Mouse (Mus musculus) splenic B cell, adult 2 months (primary cell): ENCODE measurements around the gene Rccd1.

ENCODE experiments used
- DNase-seq: peaks from one replicate; pipeline ENCODE4 v3.0.0-alpha.2; 2011; ENCODE audit warnings: low read depth, low spot score
- H3K27me3 ChIP-seq: 2 replicates; pipeline ENCODE4 v1.6.1; 2012; ENCODE audit warnings: mild to moderate bottlenecking, low read length, moderate library complexity, mixed read lengths; ENCODE audit not compliant: control insufficient read depth, poor library complexity, insufficient read depth, severe bottlenecking
- H3K36me3 ChIP-seq: 2 replicates; pipeline ENCODE4 v1.6.1; 2012; ENCODE audit warnings: mild to moderate bottlenecking, low read length, moderate library complexity, mixed read lengths; ENCODE audit not compliant: control insufficient read depth, poor library complexity, insufficient read depth, severe bottlenecking

The Rccd1 gene

DNA sequence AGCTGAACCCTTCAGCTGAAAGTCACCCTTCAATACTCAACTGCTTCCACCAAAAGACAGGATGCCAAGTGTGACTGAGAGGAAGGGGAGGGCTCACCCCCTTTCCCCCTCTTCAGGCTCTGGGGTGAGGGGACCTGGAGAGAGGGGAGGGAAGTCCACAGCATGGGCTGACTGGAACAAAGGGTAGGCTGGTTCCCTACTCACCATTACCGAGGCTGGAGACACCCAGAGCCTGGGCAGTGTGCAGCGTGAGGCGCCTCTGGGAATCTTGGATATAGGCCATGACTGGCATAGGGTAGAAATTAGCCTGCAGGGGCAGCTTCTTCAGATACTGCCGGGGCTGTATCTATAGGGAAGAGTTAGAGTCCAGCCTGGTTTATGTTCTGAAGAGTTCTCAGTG is 33.8 kb upstream of the Rccd1 start:
- Histone ChIP-seq H3K27me3 (no peaks in the 10 kb centered on the region), H3K36me3 (peaks cover 7% of the 10 kb centered on the region)
- DNase-seq: no peak

DNA sequence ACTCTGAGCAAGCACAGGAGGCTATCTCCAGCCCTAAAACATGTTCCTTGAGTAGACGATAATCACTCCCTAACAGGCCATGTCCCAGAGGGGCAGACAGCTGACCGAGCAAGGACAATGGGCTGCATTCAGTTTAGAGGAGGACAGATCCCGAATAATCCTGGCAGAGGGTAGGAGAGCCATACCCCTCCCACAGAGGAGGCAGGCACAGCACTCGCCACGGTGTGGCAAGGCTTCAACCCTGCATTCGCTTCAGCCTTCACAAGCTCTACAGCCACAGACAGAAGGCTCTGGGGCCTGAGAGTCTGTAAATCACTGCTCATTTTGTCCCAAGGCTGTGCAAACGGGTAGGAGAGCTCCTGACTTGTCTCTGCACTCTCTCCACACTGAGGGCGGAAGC is 32.9 kb upstream of the Rccd1 start:
- no peak for DNase-seq
- Histone ChIP-seq H3K36me3 (peaks cover 7% of the 10 kb centered on the region), H3K27me3 (no peaks in the 10 kb centered on the region)

DNA sequence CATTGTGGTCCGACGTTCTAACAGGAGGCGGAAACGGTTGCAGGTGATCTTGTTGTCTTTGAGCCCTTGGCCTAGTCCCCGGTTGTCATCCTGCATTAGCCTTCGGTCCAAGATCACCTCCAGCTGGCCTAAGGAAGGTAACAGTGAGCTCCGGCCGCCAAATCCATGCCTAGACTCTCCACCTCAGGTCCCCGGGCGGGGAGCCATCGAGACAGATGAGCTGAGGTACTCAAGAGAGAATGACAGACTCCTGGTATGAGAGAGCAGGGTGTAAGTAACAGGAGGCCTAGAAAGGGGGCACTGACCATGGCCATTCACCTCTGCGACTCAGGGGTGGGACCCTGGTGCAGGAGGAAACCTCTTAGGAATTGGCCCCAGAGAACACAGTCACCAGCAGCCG is 32.1 kb upstream of the Rccd1 start:
- no peak for DNase-seq
- Histone ChIP-seq H3K36me3 (peaks cover 5% of the 10 kb centered on the region), H3K27me3 (no peaks in the 10 kb centered on the region)

DNA sequence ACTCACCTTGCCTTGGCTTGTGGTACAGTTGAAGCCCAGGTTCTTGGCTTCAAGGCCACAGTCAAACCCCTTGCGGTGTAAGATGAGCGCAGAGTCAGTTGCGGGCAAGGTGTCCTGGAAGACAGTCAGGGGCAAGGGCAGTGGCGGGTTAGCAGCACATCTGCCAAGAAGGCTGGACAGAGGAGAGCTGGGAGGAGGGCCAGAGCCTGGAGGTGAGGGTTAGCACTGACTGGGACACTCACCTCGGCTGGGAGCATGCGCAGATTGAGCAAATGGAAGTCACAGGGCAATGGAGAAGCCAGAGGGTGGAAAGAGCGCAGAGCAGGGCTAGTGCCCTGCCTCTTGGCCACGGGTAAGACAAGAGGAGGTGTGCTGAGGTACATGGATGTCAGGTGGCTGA is 28.7 kb upstream of the Rccd1 start:
- peaks cover 5% of the 10 kb centered on the region for H3K36me3 ChIP-seq
- no peak for DNase-seq
- H3K27me3 ChIP-seq: no peaks in the 10 kb centered on the region

DNA sequence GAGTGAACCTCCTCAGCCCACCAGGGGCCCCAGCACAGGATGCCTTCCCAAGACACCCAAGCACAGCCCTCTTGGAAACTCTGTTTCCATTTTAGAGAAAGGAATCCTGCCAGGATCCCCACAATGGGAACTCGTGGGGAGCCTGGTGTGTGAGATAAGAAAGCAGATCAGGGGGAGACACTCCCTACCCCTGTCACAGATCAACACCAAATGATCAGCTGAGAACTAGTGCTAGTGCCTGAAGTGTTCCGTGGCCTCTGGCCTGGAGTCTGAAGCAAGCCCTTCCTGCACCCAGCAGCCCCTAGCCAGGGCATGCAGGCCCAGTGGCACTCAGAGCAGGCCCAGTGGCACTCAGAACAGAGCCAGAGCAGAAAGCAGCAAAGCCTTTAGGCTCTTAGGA is 26.6 kb upstream of the Rccd1 start:
- H3K36me3 ChIP-seq: peaks cover 5% of the 10 kb centered on the region
- H3K27me3 ChIP-seq: no peaks in the 10 kb centered on the region
- DNase-seq: no peak

DNA sequence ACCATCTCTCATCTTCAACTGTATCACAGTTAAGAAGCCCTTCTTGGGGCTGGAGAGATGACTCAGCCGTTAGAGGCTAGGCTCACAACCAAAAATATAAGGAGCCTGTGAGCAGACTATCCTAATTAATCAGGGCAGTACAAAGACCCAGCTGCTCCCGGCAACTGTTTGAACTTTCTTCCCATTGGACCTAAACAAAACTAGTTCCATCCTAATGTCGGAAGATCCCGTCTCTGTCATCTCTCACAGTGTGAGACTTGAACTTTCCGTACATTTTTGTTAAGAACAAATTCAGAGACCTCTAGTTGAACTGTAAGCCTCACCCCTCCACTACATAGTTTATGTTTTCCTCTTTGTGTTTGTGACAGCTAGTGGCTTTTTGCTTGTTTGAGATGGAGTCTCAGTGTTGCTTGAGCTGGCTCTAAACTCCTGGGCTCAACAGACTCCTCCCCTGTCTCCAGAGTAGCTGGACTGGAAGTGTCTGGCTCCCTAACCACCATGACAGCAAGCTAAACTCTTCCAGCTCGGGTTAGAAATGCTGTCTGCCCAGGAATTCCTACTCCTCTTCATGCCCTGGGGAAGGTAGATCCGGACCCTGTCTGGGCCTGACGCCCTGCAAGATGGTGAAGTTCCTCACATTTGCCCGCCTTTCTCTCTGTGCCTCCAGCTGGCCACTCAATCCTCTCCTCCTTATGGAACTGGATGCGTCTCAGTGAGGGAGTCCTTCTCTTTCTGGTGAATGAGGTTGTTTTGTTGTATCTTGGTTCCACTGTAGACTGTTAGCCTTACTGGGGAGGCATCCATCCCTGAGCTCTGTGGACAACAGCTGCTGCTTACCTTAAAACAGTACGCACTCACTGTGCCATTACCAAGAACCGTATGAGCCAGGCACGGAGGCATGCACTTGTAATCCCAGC is 23.7 kb upstream of the Rccd1 start:
- no peak for DNase-seq
- H3K36me3 ChIP-seq: peaks cover 4% of the 10 kb centered on the region
- H3K27me3 ChIP-seq: no peaks in the 10 kb centered on the region

DNA sequence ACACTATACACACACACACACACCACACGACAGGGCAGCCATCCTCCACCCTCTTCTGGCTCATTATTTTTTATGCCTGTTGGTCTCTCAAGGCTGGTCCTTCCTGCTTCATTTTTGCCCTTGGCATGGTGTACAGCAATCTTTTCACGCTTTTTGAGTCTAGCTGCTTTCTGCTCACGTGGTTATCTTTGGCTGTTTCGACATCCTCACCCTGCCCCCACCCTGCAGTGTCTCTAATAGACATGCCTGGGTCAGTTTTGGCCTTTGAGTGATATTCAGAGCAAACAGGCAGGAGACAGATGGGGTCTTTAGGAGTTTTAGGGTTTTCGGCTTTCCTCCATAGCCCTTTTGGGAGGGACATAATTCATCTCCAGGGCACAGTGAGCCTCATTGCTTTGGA is 22.6 kb upstream of the Rccd1 start:
- DNase-seq: no peak
- Histone ChIP-seq H3K36me3 (peaks cover 3% of the 10 kb centered on the region; the same call in 1 of the 2 replicates), H3K27me3 (no peaks in the 10 kb centered on the region)

DNA sequence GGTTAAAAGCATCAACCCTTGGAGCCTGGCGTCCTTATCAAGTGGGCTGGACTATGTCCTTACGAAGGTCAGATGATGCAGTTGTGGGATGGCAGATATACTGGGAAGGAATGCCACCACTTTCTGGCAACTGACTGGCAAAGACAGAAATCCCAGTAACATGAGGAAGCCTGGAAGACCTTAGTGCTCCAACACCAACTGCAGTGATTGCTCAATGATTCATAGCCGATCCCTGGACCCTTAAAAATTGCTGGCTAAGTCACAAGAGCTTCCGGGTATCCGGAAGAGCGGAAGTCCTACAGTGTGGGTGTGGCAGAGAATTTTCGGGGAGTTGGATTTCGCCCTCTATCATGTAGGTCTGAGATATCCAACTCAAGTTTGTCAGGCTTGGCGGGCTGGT is 21.9 kb upstream of the Rccd1 start:
- Histone ChIP-seq H3K36me3 (peaks cover 3% of the 10 kb centered on the region; the same call in 1 of the 2 replicates), H3K27me3 (no peaks in the 10 kb centered on the region)
- no peak for DNase-seq

DNA sequence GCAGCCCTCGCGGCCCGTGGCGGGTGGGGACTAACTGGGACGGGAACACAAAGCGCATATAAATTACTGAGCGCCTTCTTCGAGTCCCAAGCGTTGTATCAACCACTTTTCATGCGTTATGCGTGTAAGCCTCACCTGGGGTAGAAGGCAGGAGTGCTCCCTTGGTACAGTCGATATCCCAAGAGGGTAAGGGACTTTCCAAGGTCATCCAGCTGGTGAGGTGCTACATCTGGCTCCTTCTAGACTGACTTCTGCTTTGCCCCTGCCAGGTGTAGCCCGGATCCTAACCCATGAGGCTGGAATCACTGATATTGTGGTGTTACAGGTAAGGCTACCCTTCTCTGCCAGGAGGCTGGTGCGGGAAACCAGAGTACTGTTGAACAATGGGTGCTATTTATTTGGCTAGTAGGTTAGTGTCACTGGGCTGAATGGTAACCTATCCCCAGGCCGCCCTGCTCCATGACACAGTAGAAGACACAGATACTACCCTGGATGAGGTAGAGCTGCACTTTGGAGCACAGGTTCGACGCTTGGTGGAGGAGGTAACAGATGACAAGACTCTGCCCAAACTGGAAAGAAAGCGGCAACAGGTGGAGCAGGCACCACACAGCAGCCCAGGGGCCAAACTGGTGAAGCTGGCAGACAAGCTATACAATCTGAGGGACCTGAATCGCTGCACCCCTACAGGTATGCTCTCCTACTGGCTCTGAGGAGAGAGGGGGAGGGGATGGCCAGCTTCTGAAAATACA is 19.2 kb upstream of the Rccd1 start:
- H3K36me3 ChIP-seq: no peaks in the 10 kb centered on the region
- peak; percentile 63 for DNase-seq
- H3K27me3 ChIP-seq: no peaks in the 10 kb centered on the region

DNA sequence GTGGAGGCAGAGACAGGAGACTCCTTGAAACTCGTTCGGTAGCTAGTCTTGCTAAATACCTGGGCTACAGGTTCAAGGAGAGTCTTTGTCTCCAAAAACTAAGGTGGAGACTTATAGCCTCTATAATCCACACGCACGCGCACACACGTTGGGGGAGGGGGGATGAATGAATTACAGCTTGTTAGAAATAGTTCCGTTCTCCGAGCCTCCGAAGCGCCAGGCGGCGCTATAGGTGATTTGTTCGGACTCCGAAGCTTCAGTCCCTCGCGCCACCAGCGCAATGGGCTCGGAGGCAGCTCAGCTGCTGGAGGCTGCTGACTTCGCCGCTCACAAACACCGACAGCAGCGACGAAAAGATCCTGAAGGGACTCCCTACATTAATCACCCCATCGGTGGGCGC is 18.6 kb upstream of the Rccd1 start, which contains the start of gene Hddc3:
Gene Hddc3 (plus strand): TSS at position 247 of the 400 bp plus-strand sequence.
- Histone ChIP-seq H3K36me3 (no peaks in the 10 kb centered on the region; the same call in 1 of the 2 replicates), H3K27me3 (no peaks in the 10 kb centered on the region)
- DNase-seq: peak; percentile 96

DNA sequence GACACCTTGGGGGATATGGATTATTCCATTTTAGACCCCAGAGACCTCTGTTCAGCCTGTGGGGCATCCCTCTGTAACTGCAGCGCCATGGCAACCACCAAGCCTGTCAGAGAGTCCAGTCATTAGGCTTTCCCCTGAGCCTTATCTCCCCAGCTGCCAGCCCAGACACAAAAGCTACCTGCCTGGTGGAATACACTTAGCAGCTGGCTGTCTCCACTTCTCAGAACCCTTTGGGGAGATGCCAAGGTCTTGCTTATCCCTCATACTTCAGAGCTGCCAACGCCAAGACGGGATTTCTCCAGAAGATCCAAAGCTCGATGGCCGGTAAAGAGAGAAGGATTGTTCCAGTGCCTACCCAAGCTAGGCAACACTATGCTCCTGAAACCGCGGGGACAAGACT is 17.5 kb upstream of the Rccd1 start:
- no peak for DNase-seq
- no peaks in the 10 kb centered on the region for H3K27me3 ChIP-seq
- H3K36me3 ChIP-seq: no peaks in the 10 kb centered on the region; the same call in 1 of the 2 replicates

DNA sequence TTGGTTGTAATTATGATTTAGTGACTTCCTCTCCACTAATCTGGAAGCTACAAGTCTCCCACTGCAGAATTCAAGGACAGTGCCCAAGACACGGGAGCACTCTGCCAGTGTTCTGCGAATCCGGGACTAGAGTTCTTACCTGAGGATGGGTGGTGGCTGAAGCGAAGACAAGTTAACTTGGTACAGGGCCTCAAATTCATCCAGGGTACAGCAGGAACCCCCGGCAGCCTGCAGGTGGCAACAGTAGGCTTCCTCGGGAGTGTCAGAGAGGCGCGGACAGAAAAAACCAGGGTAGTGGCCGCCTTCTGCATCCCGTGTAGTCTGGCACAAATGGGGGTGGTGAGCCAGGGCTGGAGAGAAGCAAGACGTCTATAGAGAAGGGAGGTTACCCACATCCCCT is 16.5 kb upstream of the Rccd1 start, which contains the start of gene Unc45a:
Gene Unc45a (minus strand): TSS at position 213 of the 400 bp plus-strand sequence.
- DNase-seq: peak; percentile 85
- H3K27me3 ChIP-seq: no peaks in the 10 kb centered on the region
- H3K36me3 ChIP-seq: peaks cover 2% of the 10 kb centered on the region; the same call in 1 of the 2 replicates

DNA sequence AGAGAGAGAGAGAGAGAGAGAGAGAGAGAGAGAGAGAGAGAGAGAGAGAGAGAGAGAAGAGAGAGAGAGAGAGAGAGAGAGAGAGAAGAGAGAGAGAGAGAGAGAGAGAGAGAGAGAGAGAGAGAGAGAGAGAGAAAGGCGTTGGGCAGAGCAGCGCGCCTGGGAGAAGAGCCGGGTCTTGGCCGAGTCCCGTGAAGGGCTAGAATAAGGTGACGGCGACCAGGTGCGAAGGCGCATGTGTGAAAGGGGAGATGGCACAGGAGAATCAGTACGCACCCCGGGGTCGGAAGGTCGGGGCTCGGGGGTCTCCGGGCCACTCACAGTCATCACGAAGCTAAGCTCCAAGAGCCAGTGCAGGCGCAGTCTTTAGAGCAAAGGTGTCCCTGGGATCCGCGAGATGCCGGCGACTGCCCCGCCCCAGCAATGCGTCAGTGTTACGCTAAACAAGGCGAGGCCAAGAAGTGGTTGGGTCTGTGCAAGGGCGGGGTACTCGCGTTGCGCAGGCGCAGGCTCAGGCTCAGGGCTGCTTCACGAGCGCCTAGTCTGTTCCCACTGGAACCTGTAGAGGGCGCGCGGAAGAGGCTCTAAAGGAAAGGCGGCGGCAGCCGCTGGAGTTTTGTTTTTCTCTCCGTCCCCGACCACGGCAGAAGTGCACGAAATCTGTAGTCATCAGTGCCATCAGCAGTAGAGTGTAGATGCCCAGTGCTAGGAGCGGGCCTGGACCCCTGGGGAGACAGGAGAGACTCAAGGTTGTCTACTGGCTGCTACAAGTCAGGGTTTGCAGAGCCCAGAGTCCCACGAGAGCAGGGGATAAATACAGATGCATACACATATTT is 15.8 kb upstream of the Rccd1 start:
- DNase-seq: peak; percentile 98
- H3K36me3 ChIP-seq: peaks cover 7% of the 10 kb centered on the region; the same call in 1 of the 2 replicates
- H3K27me3 ChIP-seq: no peaks in the 10 kb centered on the region

DNA sequence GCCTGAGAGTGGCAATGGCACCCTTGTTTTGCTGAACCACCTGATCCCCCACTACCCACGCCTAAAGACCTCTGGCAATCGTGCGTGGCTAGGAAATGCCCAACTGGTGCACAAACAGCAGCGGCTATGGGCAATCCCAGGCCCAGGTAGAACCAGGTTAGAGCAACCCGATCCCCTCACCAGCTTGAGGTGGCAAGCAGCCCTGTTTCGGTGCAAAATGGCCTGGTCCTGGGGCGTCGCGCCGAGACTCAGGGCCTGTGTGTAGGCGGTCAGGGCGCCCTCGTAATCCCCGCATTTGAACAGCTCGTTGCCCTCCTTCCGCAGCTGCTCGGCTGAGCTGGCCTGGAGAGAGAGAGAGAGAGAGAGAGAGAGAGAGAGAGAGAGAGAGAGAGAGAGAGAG is 15.1 kb upstream of the Rccd1 start:
- DNase-seq: peak; percentile 58
- no peaks in the 10 kb centered on the region for H3K27me3 ChIP-seq
- peaks cover 8% of the 10 kb centered on the region; the same call in 1 of the 2 replicates for H3K36me3 ChIP-seq
